ENCODE assay signal across 9 mouse cellular contexts in genomic region chr4:40781143-40781542, GRCm38 (mm10). TPM values are rescaled to one million over a fixed set of nuclear protein-coding genes. Genes with fewer than 3 reads are reported as not detected.
A peak's percentile ranks its signal among the peaks of the same experiment; 100 is the strongest.
DNase-seq lines count a peak whose midpoint lies in the region; ATAC-seq and TF ChIP-seq lines count a peak whose summit lies in the region.
"Had no signal": no experiment of that assay in that cellular context is flagged by ENCODE, and none has a peak within 500 bp of the region (broad histone marks: within the 10 kb centered on the region; RNA-seq: fewer than 3 reads in every experiment).

No protein-coding gene starts in this region.

- 0 out of 2 replicates have a peak overlapping the region, but pooled peaks have one; percentile 30 for H3K27ac ChIP-seq in liver, embryonic 11.5 days (ENCODE audit: low read depth, low read length)
- H3K27ac ChIP-seq in spleen, adult 2 months (ENCODE audit: insufficient read depth, low read length), result peak overlapping the region; percentile 90
- H3K27ac ChIP-seq in midbrain, embryonic 16.5 days (ENCODE audit: low read length), result no peak overlapping the region
- H3K27ac ChIP-seq: midbrain, embryonic 13.5 days had no signal

- no peak for TF ChIP-seq CTCF in spleen, adult 2 months (IDR thresholded peaks at IDR 0.05; ENCODE audit: extremely low read depth, insufficient read depth, insufficient read length, insufficient replicate concordance)

- DNase-seq in ES-CJ7 (ENCODE audit: low read depth, low spot score), result peak; percentile 87
- peak; percentile 50 for DNase-seq in liver, embryonic 11.5 days (ENCODE audit: low spot score)
- peak; percentile 60 to 79 for DNase-seq in spleen, adult 2 months (ENCODE audit: low read depth in 1 of 2, low spot score in 2 of 2)
- DNase-seq in left cerebral cortex, postnatal 25 days (ENCODE audit: low spot score in 2 of 2), result no peak
- DNase-seq in right cerebral cortex, postnatal 25 days, result no peak

- no peaks in the 10 kb centered on the region for H3K27me3 ChIP-seq in liver, embryonic 11.5 days (replicated peaks; ENCODE audit: control insufficient read depth, insufficient read depth, low read length)
- no peaks in the 10 kb centered on the region for H3K27me3 ChIP-seq in spleen, adult 2 months (ENCODE audit: control insufficient read depth, insufficient read depth, low read length)
- no peaks in the 10 kb centered on the region for H3K27me3 ChIP-seq in midbrain, embryonic 16.5 days (ENCODE audit: control insufficient read depth, insufficient read depth, low read depth, low read length)
- H3K27me3 ChIP-seq: midbrain, embryonic 13.5 days had no signal

- H3K9me3 ChIP-seq in liver, embryonic 11.5 days (ENCODE audit: control insufficient read depth, low read length), result no peaks in the 10 kb centered on the region
- no peaks in the 10 kb centered on the region for H3K9me3 ChIP-seq in midbrain, embryonic 16.5 days (replicated peaks; ENCODE audit: control insufficient read depth, low read length, poor library complexity, severe bottlenecking)
- H3K9me3 ChIP-seq: midbrain, embryonic 13.5 days had no signal

- H3K4me3 ChIP-seq in liver, embryonic 11.5 days (ENCODE audit: low read depth, low read length), result peak overlapping the region; percentile 4; the same call in 1 of the 2 replicates
- no peak overlapping the region for H3K4me3 ChIP-seq in spleen, adult 2 months (ENCODE audit: extremely low read depth, insufficient read depth, insufficient read length)
- no peak overlapping the region for H3K4me3 ChIP-seq in midbrain, embryonic 16.5 days (ENCODE audit: low read depth, low read length)
- H3K4me3 ChIP-seq: erythroblast, embryonic 14.5 days; midbrain, embryonic 13.5 days had no signal

- peaks cover 24% of the 10 kb centered on the region for H3K4me1 ChIP-seq in liver, embryonic 11.5 days (replicated peaks; ENCODE audit: control insufficient read depth, insufficient read depth, low read length)
- H3K4me1 ChIP-seq in spleen, adult 2 months (ENCODE audit: control insufficient read depth, insufficient read depth, insufficient read length), result peaks cover 19% of the 10 kb centered on the region; the same call in 1 of the 2 replicates
- no peaks in the 10 kb centered on the region for H3K4me1 ChIP-seq in midbrain, embryonic 16.5 days (ENCODE audit: control insufficient read depth, insufficient read depth, low read length)
- H3K4me1 ChIP-seq: midbrain, embryonic 13.5 days had no signal

- no peaks in the 10 kb centered on the region for H3K36me3 ChIP-seq in liver, embryonic 11.5 days (ENCODE audit: control insufficient read depth, insufficient read depth, low read length)
- H3K36me3 ChIP-seq in spleen, adult 2 months (ENCODE audit: control insufficient read depth, insufficient read depth, low read length), result no peaks in the 10 kb centered on the region
- no peaks in the 10 kb centered on the region for H3K36me3 ChIP-seq in midbrain, embryonic 16.5 days (ENCODE audit: control insufficient read depth, insufficient read depth, low read length)
- H3K36me3 ChIP-seq: midbrain, embryonic 13.5 days had no signal

- peak; percentile 76 for ATAC-seq in granulocyte monocyte progenitor cell, adult 5-6 weeks (replicated peaks; ENCODE audit: poor library complexity, severe bottlenecking)
- ATAC-seq in liver, embryonic 11.5 days (replicated peaks; ENCODE audit: low FRiP score), result no peak; the same call in 1 of the 2 replicates
- no peak for ATAC-seq in midbrain, embryonic 16.5 days
- ATAC-seq: midbrain, embryonic 13.5 days had no signal

- H3K4me2 ChIP-seq in liver, embryonic 11.5 days, result peak overlapping the region; percentile 63
- no peak overlapping the region for H3K4me2 ChIP-seq in midbrain, embryonic 16.5 days (ENCODE audit: low read length)
- H3K4me2 ChIP-seq: midbrain, embryonic 13.5 days had no signal

- no peak for TF ChIP-seq POLR2A in spleen, adult 2 months (IDR thresholded peaks at IDR 0.05; ENCODE audit: low read depth, low read length)

- peak overlapping the region; percentile 38; the same call in 1 of the 2 replicates for H3K9ac ChIP-seq in liver, embryonic 11.5 days (ENCODE audit: low read depth, low read length)
- no peak overlapping the region for H3K9ac ChIP-seq in midbrain, embryonic 16.5 days (ENCODE audit: low read depth, low read length)
- H3K9ac ChIP-seq: midbrain, embryonic 13.5 days had no signal

- intact Hi-C loops in left cerebral cortex, postnatal 25 days (cut with DNase I), result no loop called here

- WGBS in liver, embryonic 11.5 days, result under 1% methylated on average over 3 of the region's 3 CpGs
- under 1% methylated on average over 3 of the region's 3 CpGs for WGBS in spleen, adult 2 months
- WGBS in midbrain, embryonic 16.5 days, result 45% methylated on average over 3 of the region's 3 CpGs

RNA-seq across cellular contexts. Expression of gene Smu1, which starts 23.4 kb away (rescaled TPM):
- 79.7 and 86.6 TPM in 2 replicates for total RNA-seq in granulocyte monocyte progenitor cell, adult 5-6 weeks (2014; fragmentation: Nextera tagmentation)
- total RNA-seq in granulocyte monocyte progenitor cell, adult 5-6 weeks (2017), result 136 and 154 TPM in 2 replicates
- 167 and 178 TPM in 2 replicates for polyA plus RNA-seq in liver, embryonic 11.5 days (2014; fragmentation: Nextera tagmentation; extraction: Ambion mirVana)
- 9.2 and 11.8 TPM in 2 replicates for polyA plus RNA-seq in spleen, adult 2 months (2012; rRNA removed)
- 10 to 100 TPM; 47.0 to 53.2 TPM for total RNA-seq in left cerebral cortex, postnatal 25 days (2021)
- 110 and 117 TPM in 2 replicates for polyA plus RNA-seq in midbrain, embryonic 16.5 days (2015; fragmentation: Nextera tagmentation; extraction: Ambion mirVana)

RNA-seq across cellular contexts. Expression of gene Dnaja1, which starts 59.2 kb away (rescaled TPM):
- total RNA-seq in granulocyte monocyte progenitor cell, adult 5-6 weeks (2014; fragmentation: Nextera tagmentation), result 127 and 128 TPM in 2 replicates
- total RNA-seq in granulocyte monocyte progenitor cell, adult 5-6 weeks (2017), result 338 and 392 TPM in 2 replicates
- 389 and 420 TPM in 2 replicates for polyA plus RNA-seq in liver, embryonic 11.5 days (2014; fragmentation: Nextera tagmentation; extraction: Ambion mirVana)
- polyA plus RNA-seq in spleen, adult 2 months (2012; rRNA removed), result 2.3 and 4.1 TPM in 2 replicates
- total RNA-seq in left cerebral cortex, postnatal 25 days (2021), result 100 to 1,000 TPM; 316 to 320 TPM
- 659 and 720 TPM in 2 replicates for polyA plus RNA-seq in midbrain, embryonic 16.5 days (2015; fragmentation: Nextera tagmentation; extraction: Ambion mirVana)

Comparison
In these comparisons a context has a peak if more than half of its experiments do, and no peak if none do; other contexts are left out.
1. DNase-seq: peak in ES-CJ7 (single experiment), liver, embryonic 11.5 days (single experiment) and spleen, adult 2 months (2 of 2); none in left cerebral cortex, postnatal 25 days (0 of 2) and right cerebral cortex, postnatal 25 days (single experiment).
2. RNA of gene Dnaja1, which starts 59.2 kb away (polyA plus RNA-seq): 659 to 720 TPM in midbrain, embryonic 16.5 days and 389 to 420 TPM in liver, embryonic 11.5 days; 2.3 to 4.1 TPM in spleen, adult 2 months; every median in the first group is over 10 times any median in the second.